Mouse (Mus musculus): ENCODE results near the gene Cpe. TPM values are rescaled to one million over a fixed set of nuclear protein-coding genes. Genes with fewer than 3 reads are reported as not detected.

Cpe gene
- total and polyA plus RNA-seq, 2 experiments from 2014 or later = 149 to 247 TPM

DNA sequence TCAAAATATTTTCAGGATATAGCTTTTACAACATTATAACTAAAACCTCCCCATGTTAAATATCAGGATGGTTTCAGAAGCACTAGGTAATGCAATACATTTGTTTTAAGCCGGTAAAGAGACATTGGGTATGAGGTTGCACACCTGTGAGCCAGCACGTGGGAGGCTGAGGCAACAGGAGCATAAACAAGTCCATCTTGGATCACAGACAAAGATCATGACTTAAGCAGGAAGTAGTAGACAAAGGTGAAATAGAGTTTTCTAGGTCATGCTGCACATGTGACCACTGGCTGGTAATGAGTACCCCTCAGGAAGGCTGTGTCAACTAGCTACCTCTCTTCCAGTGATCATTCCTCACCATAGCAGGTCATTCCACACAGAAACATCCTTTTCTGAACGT is 58.0 kb downstream of the Cpe start:
- H3K9me3 ChIP-seq (replicated peaks; ENCODE audit: control insufficient read depth, low read length) = no peaks in the 10 kb centered on the region
- 87% methylated on average over 3 of the region's 3 CpGs for WGBS
- TF ChIP-seq CTCF (IDR thresholded peaks at IDR 0.05; ENCODE audit: low read depth) = no peak
- TF ChIP-seq EP300 (IDR thresholded peaks at IDR 0.05; ENCODE audit: low read depth) = no peak
- no peak overlapping the region for H3K4me2 ChIP-seq (ENCODE audit: low read depth, low read length)
- no peaks in the 10 kb centered on the region for H3K4me1 ChIP-seq (ENCODE audit: control insufficient read depth, insufficient read depth)
- H3K9ac ChIP-seq (replicated peaks; ENCODE audit: low read depth, low read length) = no peak overlapping the region
- H3K27me3 ChIP-seq (ENCODE audit: control insufficient read depth, insufficient read depth, low read length) = no peaks in the 10 kb centered on the region
- ATAC-seq (ENCODE audit: insufficient read depth, low read depth) = no peak
- H3K27ac ChIP-seq (ENCODE audit: low read depth) = no peak overlapping the region
- no peaks in the 10 kb centered on the region for H3K36me3 ChIP-seq (replicated peaks; ENCODE audit: control insufficient read depth, insufficient read depth, low read length)
- H3K4me3 ChIP-seq (ENCODE audit: low read depth, low read length) = no peak overlapping the region
- no peak for DNase-seq (ENCODE audit: low spot score)

DNA sequence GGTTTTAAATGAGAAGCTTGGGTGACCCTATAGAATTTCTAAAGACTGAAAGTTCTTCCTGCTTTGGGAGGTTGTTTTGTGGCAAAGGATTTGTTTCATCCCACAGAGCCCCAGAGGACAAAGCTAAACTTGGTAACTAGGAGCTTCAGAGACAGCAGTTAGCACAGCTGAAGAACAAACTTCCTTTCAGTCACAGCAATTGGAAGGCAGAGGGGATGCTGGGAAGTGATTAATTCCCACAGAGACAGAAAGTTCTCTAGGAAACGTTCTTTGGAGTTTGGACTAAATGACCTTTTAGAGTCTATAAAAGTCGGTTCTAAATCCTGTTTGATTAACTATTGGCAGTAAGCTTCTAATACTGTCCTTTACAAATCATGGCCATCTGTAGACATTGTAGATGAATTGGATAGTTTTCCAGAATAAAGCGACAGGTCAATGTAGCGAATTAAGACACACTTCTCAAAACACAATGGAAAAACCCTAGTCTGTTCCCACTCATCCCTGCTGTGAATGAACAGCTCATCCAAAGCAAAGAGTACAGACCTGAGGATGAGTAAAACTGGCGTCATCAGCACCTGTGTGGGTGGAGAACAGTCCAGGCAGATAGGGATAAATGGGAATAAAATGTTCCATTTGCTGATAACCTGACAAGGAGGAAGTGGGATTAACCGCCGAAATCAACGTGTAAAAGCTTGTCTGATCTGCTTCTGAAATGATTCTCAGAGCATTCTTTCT is 58.6 kb downstream of the Cpe start:
- no peak for ATAC-seq (ENCODE audit: insufficient read depth, low read depth)
- 80% methylated on average over 8 of the region's 8 CpGs for WGBS
- no peaks in the 10 kb centered on the region for H3K27me3 ChIP-seq (ENCODE audit: control insufficient read depth, insufficient read depth, low read length)
- H3K4me2 ChIP-seq (ENCODE audit: low read depth, low read length) = no peak overlapping the region
- no peak overlapping the region for H3K27ac ChIP-seq (ENCODE audit: low read depth)
- no peaks in the 10 kb centered on the region for H3K4me1 ChIP-seq (ENCODE audit: control insufficient read depth, insufficient read depth)
- TF ChIP-seq CTCF (IDR thresholded peaks at IDR 0.05; ENCODE audit: low read depth) (no peak), EP300 (IDR thresholded peaks at IDR 0.05; ENCODE audit: low read depth) (no peak)
- H3K9me3 ChIP-seq (replicated peaks; ENCODE audit: control insufficient read depth, low read length) = no peaks in the 10 kb centered on the region
- H3K4me3 ChIP-seq (ENCODE audit: low read depth, low read length) = no peak overlapping the region
- no peak for DNase-seq (ENCODE audit: low spot score)
- no peaks in the 10 kb centered on the region for H3K36me3 ChIP-seq (replicated peaks; ENCODE audit: control insufficient read depth, insufficient read depth, low read length)
- H3K9ac ChIP-seq (replicated peaks; ENCODE audit: low read depth, low read length) = no peak overlapping the region

DNA sequence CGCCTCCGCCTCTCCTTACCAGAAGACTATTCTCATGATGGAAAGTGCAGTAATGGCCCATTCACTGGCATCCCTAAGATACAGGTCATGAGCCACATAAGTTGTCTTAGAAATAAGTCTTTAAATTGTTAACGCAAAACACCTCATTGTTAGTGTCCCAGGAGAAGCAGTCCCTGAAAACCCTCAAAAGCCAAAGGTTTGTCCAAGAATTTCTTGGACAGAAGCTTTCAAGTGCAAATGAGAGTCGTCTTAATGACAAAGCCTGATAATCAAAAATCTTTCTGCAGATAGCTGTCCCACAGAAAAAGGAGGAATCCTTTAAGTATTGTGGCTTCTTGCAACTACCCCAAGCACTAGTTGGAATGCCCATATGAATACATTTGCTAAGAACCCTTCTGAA is 60.7 kb downstream of the Cpe start:
- no peak overlapping the region for H3K4me3 ChIP-seq (ENCODE audit: low read depth, low read length)
- TF ChIP-seq CTCF (IDR thresholded peaks at IDR 0.05; ENCODE audit: low read depth) = no peak
- WGBS = 68% methylated on average over 4 of the region's 4 CpGs
- no peak for ATAC-seq (ENCODE audit: insufficient read depth, low read depth)
- no peak overlapping the region for H3K9ac ChIP-seq (replicated peaks; ENCODE audit: low read depth, low read length)
- H3K4me1 ChIP-seq (ENCODE audit: control insufficient read depth, insufficient read depth) = no peaks in the 10 kb centered on the region
- DNase-seq (ENCODE audit: low spot score) = no peak
- no peaks in the 10 kb centered on the region for H3K27me3 ChIP-seq (ENCODE audit: control insufficient read depth, insufficient read depth, low read length)
- H3K27ac ChIP-seq (ENCODE audit: low read depth) = no peak overlapping the region
- H3K4me2 ChIP-seq (ENCODE audit: low read depth, low read length) = no peak overlapping the region
- no peaks in the 10 kb centered on the region for H3K9me3 ChIP-seq (replicated peaks; ENCODE audit: control insufficient read depth, low read length)
- no peaks in the 10 kb centered on the region for H3K36me3 ChIP-seq (replicated peaks; ENCODE audit: control insufficient read depth, insufficient read depth, low read length)

DNA sequence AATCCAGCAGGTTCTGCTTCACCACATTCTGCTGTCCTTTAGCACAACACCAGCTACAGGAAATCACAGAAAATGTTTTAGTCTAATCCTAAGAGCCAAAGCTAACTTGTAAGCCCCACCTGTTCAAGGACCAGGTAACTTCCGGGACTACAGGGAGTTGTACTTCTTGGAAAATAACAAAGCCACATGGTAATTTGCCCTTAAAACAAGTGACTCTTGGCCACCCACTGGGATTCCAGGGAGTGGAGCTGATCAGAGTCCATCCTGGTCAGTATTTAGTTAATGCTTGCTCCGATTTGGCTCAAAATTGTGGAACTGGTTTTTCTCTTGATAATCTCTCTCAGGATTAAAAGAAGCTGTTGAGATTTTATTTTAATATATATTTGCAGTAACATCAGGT is 61.1 kb downstream of the Cpe start:
- no peaks in the 10 kb centered on the region for H3K36me3 ChIP-seq (replicated peaks; ENCODE audit: control insufficient read depth, insufficient read depth, low read length)
- 83% methylated on average over 2 of the region's 2 CpGs for WGBS
- no peaks in the 10 kb centered on the region for H3K9me3 ChIP-seq (replicated peaks; ENCODE audit: control insufficient read depth, low read length)
- DNase-seq (ENCODE audit: low spot score) = no peak
- ATAC-seq (ENCODE audit: insufficient read depth, low read depth) = no peak
- no peaks in the 10 kb centered on the region for H3K27me3 ChIP-seq (ENCODE audit: control insufficient read depth, insufficient read depth, low read length)
- H3K4me1 ChIP-seq (ENCODE audit: control insufficient read depth, insufficient read depth) = no peaks in the 10 kb centered on the region
- TF ChIP-seq CTCF (IDR thresholded peaks at IDR 0.05; ENCODE audit: low read depth) (no peak), EP300 (IDR thresholded peaks at IDR 0.05; ENCODE audit: low read depth) (no peak)
- no peak overlapping the region for H3K27ac ChIP-seq (ENCODE audit: low read depth)
- H3K4me2 ChIP-seq (ENCODE audit: low read depth, low read length) = no peak overlapping the region
- no peak overlapping the region for H3K4me3 ChIP-seq (ENCODE audit: low read depth, low read length)
- no peak overlapping the region for H3K9ac ChIP-seq (replicated peaks; ENCODE audit: low read depth, low read length)

DNA sequence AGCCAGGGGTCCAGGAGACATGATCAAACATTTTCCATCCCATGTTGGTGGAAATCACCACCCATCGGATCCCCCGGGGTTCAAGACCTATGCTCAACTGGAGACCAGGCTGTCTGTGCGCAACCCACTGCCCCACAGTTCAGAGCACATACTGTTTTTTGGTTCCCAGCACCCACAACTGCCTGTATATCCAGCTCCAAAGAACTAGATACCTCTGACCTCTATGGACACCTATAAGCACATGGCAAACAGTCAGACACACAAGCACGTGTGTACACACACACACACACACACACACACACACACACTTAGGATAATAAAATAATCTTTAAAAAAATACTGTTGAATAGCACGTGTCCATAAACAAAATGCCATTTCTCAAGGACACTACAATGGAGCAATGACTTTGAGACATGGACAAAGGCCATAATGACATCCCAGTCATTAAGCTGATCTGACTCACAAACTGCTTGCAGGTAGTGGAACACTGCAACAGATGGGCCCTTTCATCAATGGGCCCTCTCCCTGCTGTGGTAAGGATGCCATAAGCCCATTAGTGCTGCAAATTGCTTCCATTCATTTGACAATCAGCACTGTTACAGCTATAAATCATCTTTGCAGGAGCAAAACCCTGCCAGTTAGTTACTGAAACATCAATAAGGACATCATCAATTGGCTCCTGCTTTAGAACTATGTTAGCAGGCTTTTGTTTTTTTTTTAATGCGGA is 63.7 kb downstream of the Cpe start:
- no peak overlapping the region for H3K27ac ChIP-seq (ENCODE audit: low read depth)
- H3K36me3 ChIP-seq (replicated peaks; ENCODE audit: control insufficient read depth, insufficient read depth, low read length) = no peaks in the 10 kb centered on the region
- TF ChIP-seq EP300 (IDR thresholded peaks at IDR 0.05; ENCODE audit: low read depth) (no peak), CTCF (IDR thresholded peaks at IDR 0.05; ENCODE audit: low read depth) (no peak)
- H3K4me3 ChIP-seq (ENCODE audit: low read depth, low read length) = no peak overlapping the region
- no peak overlapping the region for H3K9ac ChIP-seq (replicated peaks; ENCODE audit: low read depth, low read length)
- DNase-seq (ENCODE audit: low spot score) (no peak), ATAC-seq (ENCODE audit: insufficient read depth, low read depth) (no peak)
- H3K27me3 ChIP-seq (ENCODE audit: control insufficient read depth, insufficient read depth, low read length) = no peaks in the 10 kb centered on the region
- H3K4me1 ChIP-seq (ENCODE audit: control insufficient read depth, insufficient read depth) = no peaks in the 10 kb centered on the region
- H3K9me3 ChIP-seq (replicated peaks; ENCODE audit: control insufficient read depth, low read length) = no peaks in the 10 kb centered on the region
- 81% methylated on average over 6 of the region's 6 CpGs for WGBS
- H3K4me2 ChIP-seq (ENCODE audit: low read depth, low read length) = no peak overlapping the region

Data from heart, postnatal 0 days (tissue).